ENCODE assay signal across 15 mouse cellular contexts in the genomic region with DNA sequence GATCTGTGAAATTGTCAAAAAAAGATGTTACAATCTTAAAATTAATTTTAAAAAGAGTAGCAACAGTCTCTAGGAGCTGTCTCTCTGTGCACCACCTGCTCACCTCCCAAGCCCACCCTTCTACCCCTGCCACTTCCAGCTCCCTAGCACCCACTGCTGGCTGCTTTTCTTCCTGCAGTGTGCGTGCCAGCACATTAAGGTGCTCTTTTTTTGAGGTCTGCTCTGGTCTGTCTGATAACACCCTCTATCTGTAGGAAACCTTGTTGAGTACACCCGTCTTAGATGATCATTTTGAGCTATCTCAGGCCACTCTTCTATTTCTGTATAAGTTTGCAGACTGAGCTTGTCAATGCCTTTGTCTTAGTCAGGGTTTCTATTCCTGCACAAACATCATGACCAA. TPM values are rescaled to one million over a fixed set of nuclear protein-coding genes. Genes with fewer than 3 reads are reported as not detected.
DNase-seq lines count a peak whose midpoint lies in the region; ATAC-seq and TF ChIP-seq lines count a peak whose summit lies in the region.
"Had no signal": no experiment of that assay in that cellular context is flagged by ENCODE, and none has a peak within 500 bp of the region (broad histone marks: within the 10 kb centered on the region; RNA-seq: fewer than 3 reads in every experiment).

No protein-coding gene starts in this region.

- DNase-seq in cerebellum, postnatal 10 days = peak; percentile 29 to 37
- no peak for DNase-seq in midbrain, postnatal 0 days (ENCODE audit: low spot score)
- DNase-seq in midbrain, embryonic 11.5 days (ENCODE audit: low spot score, missing footprints) = no peak
- DNase-seq in cerebellum, postnatal 25 days = no peak
- DNase-seq: adrenal gland, postnatal 36 days; right cerebral cortex, adult 18-20 months had no signal

- TF ChIP-seq CTCF in midbrain, postnatal 0 days (IDR thresholded peaks at IDR 0.05) = peak; percentile 46; the same call in 1 of the 2 replicates

- H3K27me3 ChIP-seq in midbrain, postnatal 0 days (ENCODE audit: insufficient read depth, low read length) = no peaks in the 10 kb centered on the region
- H3K27me3 ChIP-seq in midbrain, embryonic 11.5 days (ENCODE audit: control insufficient read depth, insufficient read depth, low read length) = no peaks in the 10 kb centered on the region
- H3K27me3 ChIP-seq in kidney, embryonic 16.5 days (ENCODE audit: insufficient read depth, low read length) = no peaks in the 10 kb centered on the region
- H3K27me3 ChIP-seq: heart, embryonic 15.5 days; limb, embryonic 12.5 days had no signal

- ATAC-seq in cerebellum, adult (ENCODE audit: insufficient number of reproducible peaks, low FRiP score, low TSS enrichment) = no peak
- no peak for ATAC-seq in midbrain, postnatal 0 days (ENCODE audit: low FRiP score)
- no peak for ATAC-seq in midbrain, embryonic 11.5 days (ENCODE audit: low FRiP score)
- ATAC-seq in erythroid progenitor cell, adult 5-6 weeks (replicated peaks; ENCODE audit: low FRiP score, poor library complexity, severe bottlenecking) = peak; percentile 70
- peak; percentile 85 for ATAC-seq in megakaryocyte-erythroid progenitor cell, adult 5-6 weeks (replicated peaks; ENCODE audit: low FRiP score, low TSS enrichment, poor library complexity, severe bottlenecking)
- ATAC-seq in kidney, embryonic 16.5 days (ENCODE audit: low FRiP score, low TSS enrichment) = no peak
- ATAC-seq: inflammation-experienced regulatory T-cells, adult 6 months had no signal

- H3K9me3 ChIP-seq in midbrain, postnatal 0 days (ENCODE audit: low read length) = no peaks in the 10 kb centered on the region
- H3K9me3 ChIP-seq in midbrain, embryonic 11.5 days (ENCODE audit: control insufficient read depth, low read length) = no peaks in the 10 kb centered on the region
- H3K9me3 ChIP-seq in kidney, embryonic 16.5 days (ENCODE audit: low read length) = no peaks in the 10 kb centered on the region
- H3K9me3 ChIP-seq: heart, embryonic 15.5 days; limb, embryonic 12.5 days had no signal

- H3K9ac ChIP-seq in midbrain, postnatal 0 days (replicated peaks; ENCODE audit: low read length, poor library complexity, severe bottlenecking) = no peak overlapping the region
- no peak overlapping the region for H3K9ac ChIP-seq in midbrain, embryonic 11.5 days (ENCODE audit: low read length)
- no peak overlapping the region for H3K9ac ChIP-seq in kidney, embryonic 16.5 days (replicated peaks; ENCODE audit: low read length)
- H3K9ac ChIP-seq: heart, embryonic 15.5 days; limb, embryonic 12.5 days had no signal

- H3K27ac ChIP-seq in midbrain, postnatal 0 days (ENCODE audit: low read depth, low read length) = no peak overlapping the region
- H3K27ac ChIP-seq in midbrain, embryonic 11.5 days (ENCODE audit: low read depth, low read length) = no peak overlapping the region
- H3K27ac ChIP-seq in kidney, embryonic 16.5 days (ENCODE audit: low read length) = no peak overlapping the region
- H3K27ac ChIP-seq: heart, embryonic 15.5 days; limb, embryonic 12.5 days had no signal

- WGBS in midbrain, postnatal 0 days = 90% methylated on average over 2 of the region's 2 CpGs
- 79% methylated on average over 2 of the region's 2 CpGs for WGBS in midbrain, embryonic 11.5 days
- 84% methylated on average over 2 of the region's 2 CpGs for WGBS in kidney, embryonic 16.5 days

- no peak overlapping the region for H3K4me3 ChIP-seq in midbrain, postnatal 0 days (ENCODE audit: low read depth, low read length)
- H3K4me3 ChIP-seq in midbrain, embryonic 11.5 days (ENCODE audit: low read depth, low read length) = no peak overlapping the region
- H3K4me3 ChIP-seq in kidney, embryonic 16.5 days (ENCODE audit: low read length) = no peak overlapping the region
- H3K4me3 ChIP-seq: heart, embryonic 15.5 days; limb, embryonic 12.5 days had no signal

- H3K4me1 ChIP-seq in midbrain, postnatal 0 days (ENCODE audit: insufficient read depth, low read length) = no peaks in the 10 kb centered on the region
- H3K4me1 ChIP-seq in midbrain, embryonic 11.5 days (ENCODE audit: control insufficient read depth, insufficient read depth, low read length) = no peaks in the 10 kb centered on the region
- H3K4me1 ChIP-seq in kidney, embryonic 16.5 days (ENCODE audit: insufficient read depth, low read length) = no peaks in the 10 kb centered on the region
- H3K4me1 ChIP-seq: heart, embryonic 15.5 days; limb, embryonic 12.5 days had no signal

- peaks cover 30% of the 10 kb centered on the region for H3K36me3 ChIP-seq in midbrain, postnatal 0 days (ENCODE audit: insufficient read depth, low read length)
- H3K36me3 ChIP-seq in midbrain, embryonic 11.5 days (ENCODE audit: control insufficient read depth, insufficient read depth, low read length) = peaks cover 16% of the 10 kb centered on the region; the same call in 1 of the 2 replicates
- peaks cover 19% of the 10 kb centered on the region for H3K36me3 ChIP-seq in kidney, embryonic 16.5 days (ENCODE audit: insufficient read depth, low read length)

- H3K4me2 ChIP-seq in midbrain, postnatal 0 days (ENCODE audit: low read depth, low read length, poor library complexity, severe bottlenecking) = no peak overlapping the region
- H3K4me2 ChIP-seq in midbrain, embryonic 11.5 days = no peak overlapping the region
- no peak overlapping the region for H3K4me2 ChIP-seq in kidney, embryonic 16.5 days (replicated peaks; ENCODE audit: low read depth, low read length)
- H3K4me2 ChIP-seq: heart, embryonic 15.5 days; limb, embryonic 12.5 days had no signal

RNA-seq across cellular contexts. Expression of gene Elmod2, which starts 9.2 kb away (rescaled TPM):
- 22.8 and 26.0 TPM in 2 replicates for total RNA-seq in midbrain, postnatal 0 days (2014; rRNA removed)
- 12.9 and 13.5 TPM in 2 replicates for polyA plus RNA-seq in midbrain, postnatal 0 days (2015; fragmentation: Nextera tagmentation; extraction: Ambion mirVana)
- polyA plus RNA-seq in midbrain, embryonic 11.5 days (2014; fragmentation: Nextera tagmentation; extraction: Ambion mirVana) = 28.9 and 29.8 TPM in 2 replicates
- 13.0 and 17.6 TPM in 2 replicates for total RNA-seq in erythroid progenitor cell, adult 5-6 weeks (2015; ENCODE audit: low replicate concordance)
- total RNA-seq in erythroid progenitor cell, adult 5-6 weeks (2017; ENCODE audit: low replicate concordance) = 17.3 and 22.1 TPM in 2 replicates
- 10.0 and 14.5 TPM in 2 replicates for total RNA-seq in megakaryocyte-erythroid progenitor cell, adult 5-6 weeks (2014; fragmentation: Nextera tagmentation)
- 16.7 and 29.9 TPM in 2 replicates for total RNA-seq in megakaryocyte-erythroid progenitor cell, adult 5-6 weeks (2017)
- 15.4 and 16.0 TPM in 2 replicates for polyA plus RNA-seq in kidney, embryonic 16.5 days (2015; fragmentation: Nextera tagmentation; extraction: Ambion mirVana)

RNA-seq across cellular contexts. Expression of gene Mgat4d, which starts 25.2 kb away (rescaled TPM):
- not detected in 2 replicates for total RNA-seq in midbrain, postnatal 0 days (2014; rRNA removed)
- not detected in 2 replicates for polyA plus RNA-seq in midbrain, postnatal 0 days (2015; fragmentation: Nextera tagmentation; extraction: Ambion mirVana)
- not detected in 2 replicates for polyA plus RNA-seq in midbrain, embryonic 11.5 days (2014; fragmentation: Nextera tagmentation; extraction: Ambion mirVana)
- total RNA-seq in erythroid progenitor cell, adult 5-6 weeks (2015; ENCODE audit: low replicate concordance) = not detected in 2 replicates
- total RNA-seq in erythroid progenitor cell, adult 5-6 weeks (2017; ENCODE audit: low replicate concordance) = not detected in 2 replicates
- not detected in 2 replicates for total RNA-seq in megakaryocyte-erythroid progenitor cell, adult 5-6 weeks (2014; fragmentation: Nextera tagmentation)
- total RNA-seq in megakaryocyte-erythroid progenitor cell, adult 5-6 weeks (2017) = not detected in 2 replicates
- polyA plus RNA-seq in kidney, embryonic 16.5 days (2015; fragmentation: Nextera tagmentation; extraction: Ambion mirVana) = not detected in 2 replicates
- total RNA-seq: adrenal gland, postnatal 36 days; layer of hippocampus, adult 8-10 months; megakaryocyte, adult 5-6 weeks had no signal
- polyA plus RNA-seq: heart, embryonic 15.5 days; inflammation-experienced regulatory T-cells, adult 6 months; limb, embryonic 12.5 days had no signal

RNA-seq across cellular contexts. Expression of gene Ucp1, which starts 32.9 kb away (rescaled TPM):
- 0.52 TPM in 1 of 2 replicates, not detected in the other for total RNA-seq in midbrain, postnatal 0 days (2014; rRNA removed)
- polyA plus RNA-seq in midbrain, postnatal 0 days (2015; fragmentation: Nextera tagmentation; extraction: Ambion mirVana) = 0.15 TPM in 1 of 2 replicates, not detected in the other
- polyA plus RNA-seq in midbrain, embryonic 11.5 days (2014; fragmentation: Nextera tagmentation; extraction: Ambion mirVana) = 0.08 TPM in 1 of 2 replicates, not detected in the other
- total RNA-seq in erythroid progenitor cell, adult 5-6 weeks (2015; ENCODE audit: low replicate concordance) = not detected in 2 replicates
- total RNA-seq in erythroid progenitor cell, adult 5-6 weeks (2017; ENCODE audit: low replicate concordance) = not detected in 2 replicates
- total RNA-seq in megakaryocyte-erythroid progenitor cell, adult 5-6 weeks (2014; fragmentation: Nextera tagmentation) = not detected in 2 replicates
- total RNA-seq in megakaryocyte-erythroid progenitor cell, adult 5-6 weeks (2017) = not detected in 2 replicates
- not detected in 2 replicates for polyA plus RNA-seq in kidney, embryonic 16.5 days (2015; fragmentation: Nextera tagmentation; extraction: Ambion mirVana)
- polyA plus RNA-seq: heart, embryonic 15.5 days; inflammation-experienced regulatory T-cells, adult 6 months; limb, embryonic 12.5 days had no signal

Comparison
In these comparisons a context has a peak if more than half of its experiments do, and no peak if none do; other contexts are left out.
1. DNase-seq: peak in cerebellum, postnatal 10 days (2 of 2); none in midbrain, postnatal 0 days (single experiment), midbrain, embryonic 11.5 days (single experiment) and cerebellum, postnatal 25 days (0 of 2).
2. ATAC-seq: peak in erythroid progenitor cell, adult 5-6 weeks (single experiment) and megakaryocyte-erythroid progenitor cell, adult 5-6 weeks (single experiment); none in cerebellum, adult (single experiment), midbrain, postnatal 0 days (single experiment), midbrain, embryonic 11.5 days (single experiment) and kidney, embryonic 16.5 days (single experiment).